Mouse (Mus musculus): Measurements from ENCODE around the gene Exoc3l.

- TF ChIP-seq CTCF (IDR thresholded peaks at IDR 0.05; ENCODE audit: control insufficient read depth, insufficient read depth, low read length) = no peak
- no peak for TF ChIP-seq POLR2A (IDR thresholded peaks at IDR 0.05; ENCODE audit: borderline replicate concordance, control insufficient read depth, low read depth, low read length)
Measured at GRCm38 (mm10) chr8:105343791-105344574, 48.1 kb upstream of the Exoc3l start.

All from bone marrow, adult 2 months (tissue).